Mouse (Mus musculus) E14TG2a.4 (cell line): ENCODE results near the gene C1qtnf7.

ENCODE experiments used
- H3K27me3 ChIP-seq: 2 replicates; pipeline ENCODE4 v1.6.1; 2014; ENCODE audit warnings: low read length, control low read depth; ENCODE audit not compliant: insufficient read depth
- H3K36me3 ChIP-seq: 2 replicates; pipeline ENCODE4 v1.6.1; 2014; ENCODE audit warnings: low read length, control low read depth; ENCODE audit not compliant: insufficient read depth
- H3K4me1 ChIP-seq: replicated peaks from 2 replicates; pipeline ENCODE4 v1.6.1; 2014; ENCODE audit warnings: low read depth, low read length, control low read depth
- H3K4me3 ChIP-seq: replicated peaks from 2 replicates; pipeline ENCODE4 v1.5.1; 2014; ENCODE audit warnings: mild to moderate bottlenecking, low read length
- H3K9me3 ChIP-seq: 2 replicates; pipeline ENCODE4 v1.6.1; 2014; ENCODE audit warnings: low read length, control low read depth
- CTCF ChIP-seq: conservative IDR thresholded peaks from 2 replicates; pipeline ENCODE4 v1.5.1; 2014; ENCODE audit warnings: low read length
- NANOG ChIP-seq: IDR thresholded peaks from 2 replicates; pipeline ENCODE4 v1.6.1; 2014; ENCODE audit warnings: borderline replicate concordance, low read length, mixed read lengths
- POU5F1 ChIP-seq: IDR thresholded peaks from 2 replicates; pipeline ENCODE4 v1.6.1; 2014; ENCODE audit warnings: low read length, borderline replicate concordance

The C1qtnf7 gene

GRCm38 (mm10) chr5:43661498-43661897, 146.2 kb downstream of the C1qtnf7 start:
- Histone ChIP-seq H3K9me3 (no peaks in the 10 kb centered on the region; the same call in 1 of the 2 replicates), H3K27me3 (no peaks in the 10 kb centered on the region), H3K36me3 (no peaks in the 10 kb centered on the region), H3K4me1 (peaks cover 8% of the 10 kb centered on the region; the same call in 1 of the 2 replicates), H3K4me3 (no peak overlapping the region)
- no peak for TF ChIP-seq POU5F1

GRCm38 (mm10) chr5:43661997-43662961, 146.9 kb downstream of the C1qtnf7 start, which contains the start of gene Cc2d2a:
Gene Cc2d2a, plus strand, starts transcription at chr5:43662346.
- Histone ChIP-seq H3K4me3 (no peak within 1 kb of the TSS), H3K9me3 (no peaks in the 10 kb centered on the region; the same call in 1 of the 2 replicates), H3K4me1 (peaks cover 8% of the 10 kb centered on the region; the same call in 1 of the 2 replicates), H3K36me3 (no peaks in the 10 kb centered on the region), H3K27me3 (no peaks in the 10 kb centered on the region)
- TF ChIP-seq NANOG (no peak), CTCF (no peak), POU5F1 (no peak)

- H3K4me1 ChIP-seq: peaks cover 8% of the 10 kb centered on the region; the same call in 1 of the 2 replicates
- H3K27me3 ChIP-seq: no peaks in the 10 kb centered on the region
- H3K9me3 ChIP-seq: no peaks in the 10 kb centered on the region
- H3K36me3 ChIP-seq: no peaks in the 10 kb centered on the region
- TF ChIP-seq CTCF: no peak
- no peak for TF ChIP-seq NANOG
- no peak for TF ChIP-seq POU5F1
- no peak overlapping the region for H3K4me3 ChIP-seq
These were observed 148.2 kb downstream of the C1qtnf7 start for GRCm38 (mm10) chr5:43663531-43663930.

GRCm38 (mm10) chr5:43665144-43665543, 149.8 kb downstream of the C1qtnf7 start:
- H3K4me3 ChIP-seq: no peak overlapping the region
- H3K9me3 ChIP-seq: no peaks in the 10 kb centered on the region
- no peaks in the 10 kb centered on the region for H3K36me3 ChIP-seq
- H3K27me3 ChIP-seq: no peaks in the 10 kb centered on the region
- peaks cover 8% of the 10 kb centered on the region; the same call in 1 of the 2 replicates for H3K4me1 ChIP-seq
- TF ChIP-seq CTCF: no peak
- no peak for TF ChIP-seq NANOG
